Mouse (Mus musculus) adrenal gland, adult 18-20 months (tissue): ENCODE results near the gene Ctf1. TPM values are rescaled to one million over a fixed set of nuclear protein-coding genes. Genes with fewer than 3 reads are reported as not detected.

Experiments used
- DNase-seq, 2 experiments: peaks; one replicate each; pipeline ENCODE4 v3.0.0; 2021 to 2022; ENCODE audit warnings: low spot score in 2 of 2
- microRNA-seq, 2 experiments: library from miRNA; unstranded; fragments of <30 nt; microRNA quantifications; one replicate each; pipeline ENCODE4 v1.2.0; 2021; ENCODE audit warnings: borderline number of aligned reads in 2 of 2
- total RNA-seq, 2 experiments: library from RNA; stranded (reverse); gene quantifications; 1 replicate in 1 of 2; 2 replicates in 1 of 2; pipeline ENCODE4 v1.2.3; 2021

Ctf1 gene
- total RNA-seq, 2 experiments from 2014 or later, result 3.3 to 4.8 TPM

- DNase-seq, result no peak
These were observed 54.5 kb downstream of the Ctf1 start for GRCm38 (mm10) chr7:127766851-127767609.

Small RNAs within 50 kb of the gene (microRNA-seq; reads per million reads assigned to microRNA genes)
- gene Mir762, result 0 reads per million in 2 experiments

Other genes starting within 250 kb of the Ctf1 start
- gene Fbrs, start 233.5 kb upstream of the Ctf1 start, total RNA-seq, result 10 to 100 TPM; 67.2 to 81.1 TPM
- 10 to 100 TPM; 71.7 to 78.8 TPM for gene Srcap, start 200.8 kb upstream of the Ctf1 start, total RNA-seq
- 10 to 100 TPM; 18.3 to 21.1 TPM for gene Gm42715, start 193.2 kb upstream of the Ctf1 start, total RNA-seq
- not detected for gene Tmem265, start 151.3 kb upstream of the Ctf1 start, total RNA-seq
- 10 to 100 TPM; 37.1 to 38.0 TPM for gene Phkg2, start 139.4 kb upstream of the Ctf1 start, total RNA-seq
- gene Ccdc189, start 124.1 kb upstream of the Ctf1 start, total RNA-seq, result 1 to 10 TPM; 8.4 to 8.5 TPM
- gene Rnf40, start 124.0 kb upstream of the Ctf1 start, total RNA-seq, result 10 to 100 TPM; 54.1 to 64.1 TPM
- gene Zfp629, start 96.9 kb upstream of the Ctf1 start, total RNA-seq, result 10 to 100 TPM; 16.4 to 16.5 TPM
- 10 to 100 TPM; 53.4 to 88.2 TPM for gene Bcl7c, start 3.8 kb upstream of the Ctf1 start, total RNA-seq
- gene Ctf2, start 19.4 kb downstream of the Ctf1 start, total RNA-seq, result not detected
- gene Fbxl19, start 31.8 kb downstream of the Ctf1 start, total RNA-seq, result 10 to 100 TPM; 10.7 to 14.4 TPM
- gene Orai3, start 57.1 kb downstream of the Ctf1 start, total RNA-seq, result 10 to 100 TPM; 28.5 to 30.7 TPM
- 10 to 100 TPM; 30.3 to 40.4 TPM for gene Setd1a, start 63.9 kb downstream of the Ctf1 start, total RNA-seq
- gene Gm49388, start 72.9 kb downstream of the Ctf1 start, total RNA-seq, result 1 to 10 TPM; 2.4 to 3.0 TPM
- gene Hsd3b7, start 87.9 kb downstream of the Ctf1 start, total RNA-seq, result 10 to 100 TPM; 31.5 to 40.4 TPM
- gene Stx4a, start 111.6 kb downstream of the Ctf1 start, total RNA-seq, result 100 to 1,000 TPM in 1 of 2 experiments, 10 to 100 TPM in 1; 99.2 to 104 TPM
- gene Stx1b, start 111.8 kb downstream of the Ctf1 start, total RNA-seq, result 1 to 10 TPM; 4.2 to 5.6 TPM
- gene Zfp646, start 163.5 kb downstream of the Ctf1 start, total RNA-seq, result 10 to 100 TPM; 31.1 to 36.6 TPM
- 1 to 10 TPM; 8.3 to 9.5 TPM for gene Zfp668, start 164.1 kb downstream of the Ctf1 start, total RNA-seq
- 1 to 10 TPM; 1.2 to 1.9 TPM for gene Prss53, start 178.2 kb downstream of the Ctf1 start, total RNA-seq
- gene Gm21974, start 182.7 kb downstream of the Ctf1 start, total RNA-seq, result not detected
- gene Vkorc1, start 182.9 kb downstream of the Ctf1 start, total RNA-seq, result 10 to 100 TPM; 67.2 to 67.4 TPM
- 100 to 1,000 TPM in 1 of 2 experiments, 10 to 100 TPM in 1; 97.1 to 109 TPM for gene Bckdk, start 191.3 kb downstream of the Ctf1 start, total RNA-seq
- gene Kat8, start 199.8 kb downstream of the Ctf1 start, total RNA-seq, result 10 to 100 TPM; 27.1 to 30.2 TPM
- gene Prss8, start 217.4 kb downstream of the Ctf1 start, total RNA-seq, result under 1 TPM in 1 of 2 experiments, not detected in 1; 0.23 TPM
- 10 to 100 TPM in 1 of 2 experiments, 1 to 10 TPM in 1; 6.2 to 11.4 TPM for gene Prss36, start 234.0 kb downstream of the Ctf1 start, total RNA-seq